Mouse (Mus musculus) kidney, embryonic 16.5 days (tissue): Measurements from ENCODE around the gene Sec14l1. TPM values are rescaled to one million over a fixed set of nuclear protein-coding genes. Genes with fewer than 3 reads are reported as not detected.
A peak's percentile ranks its signal among the peaks of the same experiment; 100 is the strongest.

Experiments
- ATAC-seq: fragments of 200-750 bp; cut with Nextera tagmentation; 2 replicates; pipeline ENCODE4 v1.8.0; 2017; ENCODE audit warnings: moderate TSS enrichment; ENCODE audit not compliant: low FRiP score, low TSS enrichment
- H3K27ac ChIP-seq: fragments of 300-500 bp; sonication (generic); 2 replicates; pipeline ENCODE4 v1.5.1; 2014; ENCODE audit warnings: low read length
- H3K27me3 ChIP-seq: fragments of 300-500 bp; sonication (generic); 2 replicates; pipeline ENCODE4 v1.6.1; 2014; ENCODE audit warnings: low read length, control low read depth, mixed read lengths; ENCODE audit not compliant: insufficient read depth
- H3K36me3 ChIP-seq: fragments of 300-500 bp; sonication (generic); 2 replicates; pipeline ENCODE4 v1.6.1; 2014; ENCODE audit warnings: low read length, control low read depth, mixed read lengths; ENCODE audit not compliant: insufficient read depth
- H3K4me1 ChIP-seq: fragments of 300-500 bp; sonication (generic); 2 replicates; pipeline ENCODE4 v1.6.1; 2014; ENCODE audit warnings: low read length, control low read depth, mixed read lengths; ENCODE audit not compliant: insufficient read depth
- H3K4me2 ChIP-seq: fragments of 300-500 bp; sonication (generic); replicated peaks from 2 replicates; pipeline ENCODE4 v1.6.1; 2014; ENCODE audit warnings: low read depth, low read length
- H3K4me3 ChIP-seq: fragments of 300-500 bp; sonication (generic); 2 replicates; pipeline ENCODE4 v1.5.1; 2014; ENCODE audit warnings: mild to moderate bottlenecking, low read length
- H3K9ac ChIP-seq: fragments of 300-500 bp; sonication (generic); replicated peaks from 2 replicates; pipeline ENCODE4 v1.6.1; 2014; ENCODE audit warnings: low read length
- H3K9me3 ChIP-seq: fragments of 300-500 bp; sonication (generic); 2 replicates; pipeline ENCODE4 v1.6.1; 2016; ENCODE audit warnings: low read length, control low read depth
- WGBS: fragments of 180-500 bp; shearing (Covaris S2); extraction: QIAGEN DNeasy Blood & Tissue Kit; methylation state at CpG from one replicate; pipeline ENCODE4 v1.1.7; 2014; 5-methylcytosine and 5-hydroxymethylcytosine counted together
- polyA plus RNA-seq: library from polyadenylated mRNA; unstranded; fragments of >200 nt; fragmentation: Nextera tagmentation; extraction: Ambion mirVana; gene quantifications from 2 replicates; pipeline ENCODE4 v1.2.1, GENCODE M21; 2015

Sec14l1 gene
- polyA plus RNA-seq, 1 experiment from 2014 or later = 92.9 TPM

DNA sequence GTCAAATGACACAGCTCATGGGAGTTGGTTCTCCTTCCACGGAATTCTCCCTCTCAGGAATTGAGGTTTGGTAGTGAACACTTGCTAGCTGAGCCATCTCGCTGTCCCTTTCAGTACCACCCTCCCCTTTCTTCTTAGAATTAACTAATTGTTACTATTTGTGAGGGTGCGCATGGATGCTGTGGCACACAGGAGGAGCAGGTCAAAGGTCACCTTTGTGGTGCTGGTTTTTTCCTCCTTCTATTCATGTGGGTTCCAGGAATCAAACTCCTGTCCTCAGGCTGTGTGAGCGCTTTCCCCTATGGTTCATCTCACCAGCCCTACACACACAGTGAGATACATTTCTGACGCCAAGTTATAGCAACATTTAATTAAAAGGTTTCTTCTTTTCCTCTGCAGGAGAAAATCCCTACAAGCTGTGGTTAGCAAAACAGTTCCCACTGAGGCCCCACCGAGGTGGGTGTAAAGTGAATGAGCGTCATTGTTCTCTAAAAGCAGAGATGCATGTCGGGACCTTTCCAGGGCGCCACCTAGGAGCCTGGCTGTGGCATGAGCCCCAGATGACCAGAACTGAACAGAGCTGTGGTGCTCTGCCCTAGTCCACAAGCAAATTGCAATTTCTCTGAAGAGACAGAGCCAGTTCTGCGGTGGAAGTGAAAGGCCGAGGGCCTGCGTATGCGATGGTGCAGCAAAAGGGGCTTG, 8.2 kb upstream of the Sec14l1 start:
- Histone ChIP-seq H3K4me2 (no peak overlapping the region), H3K4me3 (no peak overlapping the region), H3K9ac (no peak overlapping the region), H3K27me3 (no peaks in the 10 kb centered on the region), H3K9me3 (no peaks in the 10 kb centered on the region), H3K4me1 (peaks cover 32% of the 10 kb centered on the region), H3K36me3 (no peaks in the 10 kb centered on the region), H3K27ac (0 out of 2 replicates have a peak overlapping the region, but pooled peaks have one; percentile 43)
- ATAC-seq = no peak
- WGBS = 55% methylated on average over 13 of the region's 13 CpGs

DNA sequence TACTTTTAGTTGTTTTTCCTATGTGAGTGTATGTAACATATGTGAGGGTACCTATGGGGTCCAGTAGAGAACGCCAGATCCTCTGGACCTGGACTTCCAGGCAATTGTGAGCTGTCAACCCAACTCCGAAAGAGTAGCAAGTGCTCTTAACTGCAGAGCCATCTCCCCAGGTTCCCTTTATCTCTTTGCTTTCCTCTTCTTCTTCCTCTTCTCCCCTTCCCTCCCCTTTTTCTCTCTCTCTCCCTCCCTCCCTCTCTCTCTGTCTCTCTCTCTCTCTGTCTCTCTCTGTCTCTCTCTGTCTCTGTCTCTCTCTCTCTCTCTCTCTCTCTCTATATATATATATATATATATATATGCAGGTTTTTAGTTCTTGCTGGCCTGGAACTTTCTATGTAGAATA, 7.1 kb upstream of the Sec14l1 start:
- Histone ChIP-seq H3K27me3 (no peaks in the 10 kb centered on the region), H3K27ac (no peak overlapping the region), H3K4me3 (no peak overlapping the region), H3K9me3 (no peaks in the 10 kb centered on the region), H3K36me3 (no peaks in the 10 kb centered on the region), H3K4me1 (peaks cover 28% of the 10 kb centered on the region), H3K9ac (no peak overlapping the region), H3K4me2 (no peak overlapping the region)
- WGBS = 92% methylated on average over 2 of the region's 2 CpGs
- ATAC-seq = no peak

DNA sequence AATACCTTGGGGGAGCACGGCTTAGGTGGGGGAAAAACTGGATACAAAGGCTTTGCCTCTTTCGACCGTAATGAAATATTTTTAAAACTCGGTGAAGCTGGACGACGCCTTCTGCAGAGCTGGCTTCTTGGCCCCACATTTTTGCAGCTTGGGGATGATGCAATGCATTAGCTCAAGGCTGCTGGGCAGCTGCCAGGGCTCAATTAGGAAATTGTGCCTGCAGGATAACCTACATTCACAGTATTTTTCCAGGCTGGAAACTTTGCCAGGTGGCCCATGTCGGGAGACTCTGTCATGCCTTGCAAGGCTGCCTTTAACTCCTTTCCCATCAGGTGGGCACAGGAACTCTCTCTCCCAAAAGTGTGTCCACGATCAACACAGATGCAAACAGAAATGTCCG, 6.4 kb upstream of the Sec14l1 start:
- WGBS = 28% methylated on average over 9 of the region's 9 CpGs
- Histone ChIP-seq H3K4me1 (peaks cover 24% of the 10 kb centered on the region), H3K4me2 (no peak overlapping the region), H3K27me3 (no peaks in the 10 kb centered on the region), H3K36me3 (no peaks in the 10 kb centered on the region), H3K9me3 (no peaks in the 10 kb centered on the region; the same call in 1 of the 2 replicates), H3K4me3 (no peak overlapping the region), H3K27ac (peak overlapping the region; percentile 57; the same call in 1 of the 2 replicates), H3K9ac (no peak overlapping the region)
- ATAC-seq = no peak

DNA sequence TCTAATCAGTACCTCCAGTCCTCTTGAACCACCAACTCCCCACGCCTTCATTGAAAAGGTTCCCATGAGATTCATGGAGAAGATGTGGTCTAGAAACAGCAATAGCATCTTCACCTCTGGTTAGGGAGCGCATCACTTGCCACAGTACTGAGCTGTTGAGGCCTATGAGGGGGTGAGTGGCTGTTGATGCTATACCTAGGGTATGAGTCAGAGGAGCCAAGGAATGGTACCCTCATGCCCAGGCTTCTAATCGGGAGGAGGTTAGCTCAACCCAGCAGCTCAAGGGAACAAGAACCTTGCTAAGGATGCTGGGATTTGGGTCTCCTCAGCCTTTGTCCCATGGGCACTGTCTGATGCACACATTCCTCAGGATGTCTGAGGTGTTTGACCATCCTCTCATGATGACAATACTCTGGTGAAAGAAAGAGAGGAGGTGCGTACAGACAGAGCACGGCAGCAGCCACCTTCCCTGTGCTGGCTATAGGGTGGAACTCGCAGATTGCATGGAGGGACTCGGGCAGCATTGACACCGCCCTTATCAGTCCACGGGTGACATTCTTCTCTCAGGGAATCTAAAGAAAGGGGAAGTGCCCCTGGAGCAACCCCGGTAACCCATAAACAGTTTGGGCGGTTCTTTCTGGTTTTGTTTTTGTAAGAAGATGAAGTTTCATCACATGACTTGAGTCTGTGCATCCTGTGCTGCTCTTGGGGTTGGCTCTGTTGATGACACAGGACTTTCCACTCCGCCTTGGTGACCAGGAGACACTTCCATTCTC, 5.6 kb upstream of the Sec14l1 start:
- no peak for ATAC-seq
- no peaks in the 10 kb centered on the region for H3K36me3 ChIP-seq
- H3K9me3 ChIP-seq = no peaks in the 10 kb centered on the region; the same call in 1 of the 2 replicates
- H3K4me1 ChIP-seq = peaks cover 25% of the 10 kb centered on the region
- WGBS = 75% methylated on average over 12 of the region's 12 CpGs
- H3K9ac ChIP-seq = no peak overlapping the region
- no peak overlapping the region for H3K27ac ChIP-seq
- H3K4me3 ChIP-seq = no peak overlapping the region
- no peak overlapping the region for H3K4me2 ChIP-seq
- H3K27me3 ChIP-seq = no peaks in the 10 kb centered on the region

DNA sequence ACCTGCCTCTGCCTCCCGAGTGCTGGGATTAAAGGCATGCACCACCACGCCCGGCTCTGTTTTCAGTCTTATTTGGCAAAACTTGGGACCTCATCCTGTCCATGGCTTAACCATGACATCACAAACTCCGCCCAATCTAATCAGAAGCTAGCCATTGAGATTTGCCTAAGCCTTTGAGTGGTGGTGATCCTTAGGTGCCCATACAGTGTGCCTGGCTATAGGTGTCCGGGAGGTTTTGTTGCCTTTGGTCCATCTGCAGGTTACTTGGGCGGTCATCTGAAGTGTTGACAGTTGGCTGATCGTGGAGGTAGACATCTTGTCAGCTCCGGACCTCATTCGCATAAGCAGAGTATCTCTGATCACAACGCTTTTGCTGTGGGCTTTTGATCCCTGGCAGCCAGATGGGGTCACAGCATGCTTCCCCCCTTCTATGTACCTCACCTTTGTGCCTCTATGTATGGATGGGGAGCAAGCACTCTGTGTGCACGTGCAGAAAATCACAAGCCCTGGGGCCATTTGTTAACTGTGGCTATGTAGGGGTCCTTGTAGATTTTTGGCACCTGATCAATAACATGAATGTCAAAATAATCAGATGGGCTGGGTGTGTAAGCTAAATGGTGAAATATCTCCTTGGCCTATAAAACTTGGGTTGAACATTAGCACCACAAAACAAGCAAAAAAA, 2.9 kb upstream of the Sec14l1 start:
- WGBS = 88% methylated on average over 11 of the region's 11 CpGs
- Histone ChIP-seq H3K9ac (no peak overlapping the region), H3K4me1 (peaks cover 39% of the 10 kb centered on the region), H3K36me3 (no peaks in the 10 kb centered on the region), H3K4me3 (no peak overlapping the region), H3K27ac (no peak overlapping the region), H3K9me3 (no peaks in the 10 kb centered on the region; the same call in 1 of the 2 replicates), H3K27me3 (no peaks in the 10 kb centered on the region), H3K4me2 (no peak overlapping the region)
- ATAC-seq = no peak

DNA sequence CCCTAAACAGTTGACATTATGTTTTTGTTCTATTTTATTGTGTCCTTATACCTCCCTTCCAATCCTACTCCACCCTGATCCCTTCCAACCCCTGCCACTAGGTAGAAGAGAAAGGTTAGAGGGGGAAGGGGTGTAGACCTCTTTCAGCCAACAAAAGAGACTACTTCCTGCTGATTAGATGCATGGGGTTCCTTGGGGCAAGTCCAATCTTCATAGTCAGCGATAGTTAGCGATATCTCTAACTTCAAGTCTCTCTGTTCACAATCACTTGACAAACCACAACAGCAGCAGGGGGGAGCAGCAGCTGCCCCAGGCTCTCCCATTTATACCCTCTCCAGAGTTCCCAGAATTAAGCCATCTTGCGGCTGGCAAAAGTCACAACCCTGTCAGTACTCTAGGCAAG, 2.3 kb upstream of the Sec14l1 start:
- H3K27ac ChIP-seq = no peak overlapping the region
- WGBS = 77% methylated on average over 3 of the region's 3 CpGs

DNA sequence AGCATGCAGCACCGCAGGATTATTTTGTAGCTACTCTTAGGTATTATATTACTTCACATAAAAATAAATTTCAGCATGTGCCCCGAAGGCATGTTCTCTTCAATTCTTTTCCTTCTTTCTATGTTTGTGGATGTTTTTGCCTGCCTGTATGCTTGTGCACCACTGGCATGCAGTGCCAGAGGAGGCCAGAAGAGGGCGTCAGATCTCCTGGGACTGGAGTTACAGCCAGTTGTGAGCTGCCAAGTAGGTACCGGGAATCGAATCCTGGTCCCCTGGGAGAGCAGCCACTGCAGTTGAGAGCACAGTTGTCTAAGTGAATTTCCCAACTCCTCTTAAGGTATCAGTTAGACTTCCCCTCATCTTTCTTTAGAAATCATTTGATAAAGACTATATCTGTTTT, 1.6 kb upstream of the Sec14l1 start:
- Histone ChIP-seq H3K27me3 (no peaks in the 10 kb centered on the region), H3K9ac (no peak overlapping the region), H3K4me3 (no peak overlapping the region), H3K36me3 (no peaks in the 10 kb centered on the region), H3K4me1 (peaks cover 48% of the 10 kb centered on the region), H3K9me3 (no peaks in the 10 kb centered on the region; the same call in 1 of the 2 replicates), H3K27ac (no peak overlapping the region), H3K4me2 (no peak overlapping the region)
- 94% methylated on average over 5 of the region's 5 CpGs for WGBS
- no peak for ATAC-seq

More for the DNA sequence above, 2.3 kb upstream of the Sec14l1 start:
- Histone ChIP-seq H3K36me3 (no peaks in the 10 kb centered on the region), H3K27me3 (no peaks in the 10 kb centered on the region), H3K4me2 (no peak overlapping the region), H3K9ac (no peak overlapping the region), H3K4me3 (no peak overlapping the region), H3K4me1 (peaks cover 44% of the 10 kb centered on the region), H3K9me3 (no peaks in the 10 kb centered on the region; the same call in 1 of the 2 replicates)
- ATAC-seq = no peak

DNA sequence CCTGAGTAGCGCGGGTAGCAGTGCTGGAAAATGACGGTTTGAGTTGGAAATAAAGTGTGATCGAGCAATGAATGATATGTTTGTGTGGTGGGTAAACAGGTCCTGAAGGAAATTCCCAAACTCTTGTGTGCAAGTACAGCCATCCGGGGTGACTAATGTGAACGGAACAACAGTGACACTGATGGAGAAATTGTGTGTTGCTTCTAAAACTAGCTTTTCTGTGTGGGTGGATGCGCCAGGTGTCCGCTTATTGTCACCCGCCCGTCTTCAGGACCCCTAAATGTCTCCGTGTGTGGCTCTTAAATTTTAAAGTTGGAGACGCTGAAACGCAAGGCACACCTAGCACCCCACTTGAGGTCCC, 757 bp upstream of the Sec14l1 start:
- Histone ChIP-seq H3K4me2 (peak overlapping the region; percentile 70), H3K36me3 (no peaks in the 10 kb centered on the region), H3K27ac (peak overlapping the region; percentile 100), H3K4me1 (peaks cover 48% of the 10 kb centered on the region), H3K9me3 (no peaks in the 10 kb centered on the region; the same call in 1 of the 2 replicates), H3K4me3 (peak overlapping the region; percentile 92), H3K9ac (peak overlapping the region; percentile 85), H3K27me3 (no peaks in the 10 kb centered on the region)
- WGBS = 35% methylated on average over 13 of the region's 13 CpGs
- ATAC-seq = no peak

DNA sequence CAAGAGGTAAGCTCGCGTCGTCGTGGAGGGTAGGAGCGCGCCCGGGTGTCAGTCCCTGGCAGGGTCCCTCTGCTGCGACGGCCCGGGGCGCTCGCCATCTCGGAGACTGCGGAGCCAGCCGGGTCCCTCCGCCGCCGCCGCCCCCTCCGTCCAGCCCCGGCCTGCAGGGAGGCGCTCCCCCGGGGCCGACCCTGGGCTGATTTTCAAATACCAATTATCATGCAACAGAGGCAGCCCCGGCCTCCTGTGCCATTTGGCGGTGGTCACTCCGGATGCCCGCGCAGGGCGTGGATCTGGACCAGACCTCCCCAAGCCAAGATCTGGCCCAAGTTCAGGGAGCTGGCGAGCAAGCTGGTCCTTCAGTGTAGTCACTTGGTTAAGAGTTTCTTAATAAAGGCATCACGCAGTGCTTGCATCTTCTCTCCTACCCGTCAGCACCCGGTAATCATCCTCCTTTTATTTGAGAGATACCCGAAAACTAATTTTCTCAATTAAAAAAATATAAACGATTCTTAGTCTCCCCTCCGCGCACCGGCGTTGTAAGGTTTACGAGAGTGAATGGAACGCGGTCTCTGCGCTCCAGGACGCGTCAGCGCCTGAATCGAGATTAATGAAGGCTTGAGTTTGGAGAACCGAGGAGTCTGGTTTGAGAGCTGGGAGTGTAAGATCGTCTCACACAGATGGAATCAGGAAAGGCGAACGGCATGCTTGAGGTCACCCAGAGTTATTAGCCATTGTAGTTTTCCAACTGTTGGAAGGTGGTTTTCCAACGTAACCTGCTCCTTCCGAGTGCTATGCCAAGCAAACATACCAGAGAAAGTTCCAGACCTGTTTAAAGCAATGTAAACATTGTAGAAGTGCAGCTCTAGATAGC, 615 bp downstream of the Sec14l1 start:
- Histone ChIP-seq H3K36me3 (no peaks in the 10 kb centered on the region), H3K27me3 (no peaks in the 10 kb centered on the region), H3K4me3 (peak overlapping the region; percentile 92), H3K27ac (peak overlapping the region; percentile 89), H3K4me2 (peak overlapping the region; percentile 70), H3K9me3 (no peaks in the 10 kb centered on the region; the same call in 1 of the 2 replicates), H3K4me1 (peaks cover 57% of the 10 kb centered on the region), H3K9ac (peak overlapping the region; percentile 91)
- under 1% methylated on average over 54 of the region's 54 CpGs for WGBS
- ATAC-seq = no peak
